10 mouse cellular contexts compared by ENCODE assay signal in genomic region chr7:125747316-125747690, GRCm38 (mm10). TPM values are rescaled to one million over a fixed set of nuclear protein-coding genes. Genes with fewer than 3 reads are reported as not detected.
A peak's percentile ranks its signal among the peaks of the same experiment; 100 is the strongest.
DNase-seq lines count a peak whose midpoint lies in the region; ATAC-seq and TF ChIP-seq lines count a peak whose summit lies in the region.
"Had no signal": no experiment of that assay in that cellular context is flagged by ENCODE, and none has a peak within 500 bp of the region (broad histone marks: within the 10 kb centered on the region; RNA-seq: fewer than 3 reads in every experiment).

No protein-coding gene starts in this region.

- H3K9ac ChIP-seq in hindbrain, embryonic 11.5 days (ENCODE audit: low read depth, low read length): no peak overlapping the region
- no peak overlapping the region for H3K9ac ChIP-seq in hindbrain, embryonic 16.5 days (ENCODE audit: low read depth, low read length)
- no peak overlapping the region for H3K9ac ChIP-seq in liver, embryonic 11.5 days (ENCODE audit: low read depth, low read length)

- peak; percentile 22 for DNase-seq in hindbrain, embryonic 11.5 days (ENCODE audit: low spot score)
- peak; percentile 36 for DNase-seq in 3T3-L1 (ENCODE audit: low read depth, low spot score)
- no peak for DNase-seq in G1E (ENCODE audit: low spot score)
- peak; percentile 37 for DNase-seq in liver, embryonic 11.5 days (ENCODE audit: low spot score)
- no peak for DNase-seq in yolk sac, embryonic 10.5 days (ENCODE audit: low spot score)
- DNase-seq in cerebellum, adult 9-10 months: no peak
- no peak for DNase-seq in gastrocnemius, postnatal 25 days
- DNase-seq: layer of hippocampus, postnatal 36 days had no signal

- H3K4me1 ChIP-seq in hindbrain, embryonic 11.5 days (replicated peaks; ENCODE audit: control insufficient read depth, insufficient read depth, low read length): no peaks in the 10 kb centered on the region
- H3K4me1 ChIP-seq in hindbrain, embryonic 16.5 days (ENCODE audit: control insufficient read depth, insufficient read depth, low read depth, low read length): no peaks in the 10 kb centered on the region
- peaks cover 3% of the 10 kb centered on the region; the same call in 1 of the 2 replicates for H3K4me1 ChIP-seq in G1E (ENCODE audit: insufficient read depth, low read depth, low read length)
- no peaks in the 10 kb centered on the region for H3K4me1 ChIP-seq in liver, embryonic 11.5 days (replicated peaks; ENCODE audit: control insufficient read depth, insufficient read depth, low read length)

- WGBS in hindbrain, embryonic 11.5 days: 61% methylated on average over 7 of the region's 7 CpGs
- 72% methylated on average over 7 of the region's 7 CpGs for WGBS in hindbrain, embryonic 16.5 days
- 58% methylated on average over 7 of the region's 7 CpGs for WGBS in liver, embryonic 11.5 days

- H3K4me2 ChIP-seq in hindbrain, embryonic 11.5 days (replicated peaks; ENCODE audit: low read depth, low read length): no peak overlapping the region
- no peak overlapping the region for H3K4me2 ChIP-seq in hindbrain, embryonic 16.5 days (ENCODE audit: low read length)
- H3K4me2 ChIP-seq in liver, embryonic 11.5 days: no peak overlapping the region

- TF ChIP-seq CTCF in G1E (IDR thresholded peaks at IDR 0.05; ENCODE audit: low read depth, low read length): peak; percentile 33; the same call in 1 of the 2 replicates

- no peaks in the 10 kb centered on the region for H3K27me3 ChIP-seq in hindbrain, embryonic 11.5 days (ENCODE audit: control insufficient read depth, insufficient read depth, low read length)
- no peaks in the 10 kb centered on the region for H3K27me3 ChIP-seq in hindbrain, embryonic 16.5 days (replicated peaks; ENCODE audit: control insufficient read depth, insufficient read depth, low read length)
- no peaks in the 10 kb centered on the region for H3K27me3 ChIP-seq in G1E (ENCODE audit: insufficient read depth, low read length)
- H3K27me3 ChIP-seq in liver, embryonic 11.5 days (replicated peaks; ENCODE audit: control insufficient read depth, insufficient read depth, low read length): no peaks in the 10 kb centered on the region

- ATAC-seq in hindbrain, embryonic 11.5 days (ENCODE audit: low FRiP score): no peak
- ATAC-seq in hindbrain, embryonic 16.5 days: no peak; the same call in 1 of the 2 replicates
- ATAC-seq in G1E (ENCODE audit: extremely low read depth, insufficient number of reproducible peaks, low FRiP score, poor library complexity, severe bottlenecking): no peak
- ATAC-seq in liver, embryonic 11.5 days (replicated peaks; ENCODE audit: low FRiP score): peak; percentile 44

- no peaks in the 10 kb centered on the region for H3K9me3 ChIP-seq in hindbrain, embryonic 11.5 days (ENCODE audit: control insufficient read depth, low read length)
- no peaks in the 10 kb centered on the region for H3K9me3 ChIP-seq in hindbrain, embryonic 16.5 days (ENCODE audit: control insufficient read depth, low read length)
- no peaks in the 10 kb centered on the region for H3K9me3 ChIP-seq in G1E (replicated peaks)
- no peaks in the 10 kb centered on the region for H3K9me3 ChIP-seq in liver, embryonic 11.5 days (ENCODE audit: control insufficient read depth, low read length)

- H3K27ac ChIP-seq in hindbrain, embryonic 11.5 days (ENCODE audit: low read depth, low read length): no peak overlapping the region
- no peak overlapping the region for H3K27ac ChIP-seq in hindbrain, embryonic 16.5 days (ENCODE audit: low read depth, low read length)
- no peak overlapping the region for H3K27ac ChIP-seq in liver, embryonic 11.5 days (ENCODE audit: low read depth, low read length)

- no peaks in the 10 kb centered on the region for H3K36me3 ChIP-seq in hindbrain, embryonic 11.5 days (ENCODE audit: control insufficient read depth, insufficient read depth, low read length)
- H3K36me3 ChIP-seq in hindbrain, embryonic 16.5 days (ENCODE audit: control insufficient read depth, insufficient read depth, low read length): no peaks in the 10 kb centered on the region
- peaks cover 27% of the 10 kb centered on the region for H3K36me3 ChIP-seq in G1E (replicated peaks)
- H3K36me3 ChIP-seq in liver, embryonic 11.5 days (ENCODE audit: control insufficient read depth, insufficient read depth, low read length): no peaks in the 10 kb centered on the region

- no peak overlapping the region for H3K4me3 ChIP-seq in hindbrain, embryonic 11.5 days (ENCODE audit: low read depth, low read length)
- no peak overlapping the region for H3K4me3 ChIP-seq in hindbrain, embryonic 16.5 days (ENCODE audit: low read length)
- no peak overlapping the region for H3K4me3 ChIP-seq in G1E (ENCODE audit: low read depth, low read length)
- no peak overlapping the region for H3K4me3 ChIP-seq in liver, embryonic 11.5 days (ENCODE audit: low read depth, low read length)
- H3K4me3 ChIP-seq: erythroblast, embryonic 14.5 days had no signal

RNA-seq across cellular contexts. Expression of gene D430042O09Rik, which starts 39.6 kb away (rescaled TPM):
- 8.0 TPM in 2 replicates for polyA plus RNA-seq in hindbrain, embryonic 11.5 days (2014; fragmentation: Nextera tagmentation; extraction: Ambion mirVana)
- polyA plus RNA-seq in hindbrain, embryonic 16.5 days (2015; fragmentation: Nextera tagmentation; extraction: Ambion mirVana): 5.0 and 6.5 TPM in 2 replicates
- total RNA-seq in G1E (2014; fragmentation: Nextera tagmentation): 29.0 and 34.2 TPM in 2 replicates
- 15.4 and 17.6 TPM in 2 replicates for total RNA-seq in G1E (2017)
- 6.6 and 7.7 TPM in 2 replicates for polyA plus RNA-seq in G1E (2012)
- 4.9 and 6.6 TPM in 2 replicates for polyA plus RNA-seq in liver, embryonic 11.5 days (2014; fragmentation: Nextera tagmentation; extraction: Ambion mirVana)
- total RNA-seq in gastrocnemius, postnatal 25 days (2021): 1 to 10 TPM; 4.7 to 9.0 TPM

RNA-seq across cellular contexts. Expression of gene Gtf3c1, which starts 39.7 kb away (rescaled TPM):
- 33.3 and 45.8 TPM in 2 replicates for polyA plus RNA-seq in hindbrain, embryonic 11.5 days (2014; fragmentation: Nextera tagmentation; extraction: Ambion mirVana)
- 23.0 and 28.5 TPM in 2 replicates for polyA plus RNA-seq in hindbrain, embryonic 16.5 days (2015; fragmentation: Nextera tagmentation; extraction: Ambion mirVana)
- total RNA-seq in G1E (2014; fragmentation: Nextera tagmentation) (74.1 and 74.4 TPM in 2 replicates), G1E (2017) (36.8 and 42.1 TPM in 2 replicates)
- polyA plus RNA-seq in G1E (2012): 151 and 156 TPM in 2 replicates
- 28.3 and 28.8 TPM in 2 replicates for polyA plus RNA-seq in liver, embryonic 11.5 days (2014; fragmentation: Nextera tagmentation; extraction: Ambion mirVana)
- 10 to 100 TPM; 28.4 to 29.0 TPM for total RNA-seq in gastrocnemius, postnatal 25 days (2021)

Comparison
In these comparisons a context has a peak if more than half of its experiments do, and no peak if none do; other contexts are left out.
1. DNase-seq: peak in hindbrain, embryonic 11.5 days (single experiment), 3T3-L1 (single experiment) and liver, embryonic 11.5 days (single experiment); none in G1E (single experiment), yolk sac, embryonic 10.5 days (single experiment), cerebellum, adult 9-10 months (single experiment) and gastrocnemius, postnatal 25 days (single experiment).